Mouse (Mus musculus): ENCODE results near the gene Gli3.

Gli3 gene

GRCm38 (mm10) chr13:15660502-15660901, 197.5 kb downstream of the Gli3 start:
- DNase-seq (ENCODE audit: low spot score) = no peak

GRCm38 (mm10) chr13:15662375-15662774, 199.3 kb downstream of the Gli3 start:
- no peak for DNase-seq (ENCODE audit: low spot score)

GRCm38 (mm10) chr13:15664580-15665201, 201.7 kb downstream of the Gli3 start:
- no peak for DNase-seq (ENCODE audit: low spot score)

GRCm38 (mm10) chr13:15665514-15665913, 202.5 kb downstream of the Gli3 start:
- DNase-seq (ENCODE audit: low spot score) = no peak

GRCm38 (mm10) chr13:15670144-15670961, 207.3 kb downstream of the Gli3 start:
- no peak for DNase-seq (ENCODE audit: low spot score)

- DNase-seq (ENCODE audit: low spot score) = no peak
These were observed 207.9 kb downstream of the Gli3 start for GRCm38 (mm10) chr13:15670962-15671313.

- no peak for DNase-seq (ENCODE audit: low spot score)
These were observed 212.4 kb downstream of the Gli3 start for GRCm38 (mm10) chr13:15675480-15675879.

- no peak for DNase-seq (ENCODE audit: low spot score)
These were observed 214.2 kb downstream of the Gli3 start for GRCm38 (mm10) chr13:15677106-15677760.

- DNase-seq (ENCODE audit: low spot score) = no peak
These were observed 218.5 kb downstream of the Gli3 start for GRCm38 (mm10) chr13:15681530-15681929.

- no peak for DNase-seq (ENCODE audit: low spot score)
These were observed 220.0 kb downstream of the Gli3 start for GRCm38 (mm10) chr13:15683006-15683405.

- DNase-seq (ENCODE audit: low spot score) = no peak
These were observed 225.2 kb downstream of the Gli3 start for GRCm38 (mm10) chr13:15688074-15688825.

- DNase-seq (ENCODE audit: low spot score) = no peak
These were observed 225.9 kb downstream of the Gli3 start for GRCm38 (mm10) chr13:15688826-15689501.

GRCm38 (mm10) chr13:15691751-15692464, 228.9 kb downstream of the Gli3 start:
- no peak for DNase-seq (ENCODE audit: low spot score)

- DNase-seq (ENCODE audit: low spot score) = no peak
These were observed 229.4 kb downstream of the Gli3 start for GRCm38 (mm10) chr13:15692465-15692809.

- no peak for DNase-seq (ENCODE audit: low spot score)
These were observed 235.2 kb downstream of the Gli3 start for GRCm38 (mm10) chr13:15698284-15698683.

GRCm38 (mm10) chr13:15699116-15699515, 236.1 kb downstream of the Gli3 start:
- no peak for DNase-seq (ENCODE audit: low spot score)

- DNase-seq (ENCODE audit: low spot score) = no peak
These were observed 241.6 kb downstream of the Gli3 start for GRCm38 (mm10) chr13:15704669-15705068.

- peak; percentile 32 for DNase-seq (ENCODE audit: low spot score)
These were observed 244.4 kb downstream of the Gli3 start for GRCm38 (mm10) chr13:15707481-15707881.

- no peak for DNase-seq (ENCODE audit: low spot score)
These were observed 250.5 kb downstream of the Gli3 start for GRCm38 (mm10) chr13:15713486-15713885.

- DNase-seq (ENCODE audit: low spot score) = no peak
These were observed 251.3 kb downstream of the Gli3 start for GRCm38 (mm10) chr13:15714331-15714725.

- no peak for DNase-seq (ENCODE audit: low spot score)
These were observed 251.8 kb downstream of the Gli3 start for GRCm38 (mm10) chr13:15714726-15715437.
